Mouse (Mus musculus) erythroblast, embryonic 14.5 days (primary cell): Measurements from ENCODE around the gene Dand5.

Experiments used
- GATA1 ChIP-seq: IDR thresholded peaks from 2 replicates; pipeline ENCODE4 v1.6.1; 2012; ENCODE audit warnings: low read length, inconsistent platforms, mixed read lengths
- TAL1 ChIP-seq: IDR thresholded peaks from 3 replicates; pipeline ENCODE4 v1.6.1; 2012; ENCODE audit warnings: low read length, inconsistent platforms, mixed read lengths

DNA sequence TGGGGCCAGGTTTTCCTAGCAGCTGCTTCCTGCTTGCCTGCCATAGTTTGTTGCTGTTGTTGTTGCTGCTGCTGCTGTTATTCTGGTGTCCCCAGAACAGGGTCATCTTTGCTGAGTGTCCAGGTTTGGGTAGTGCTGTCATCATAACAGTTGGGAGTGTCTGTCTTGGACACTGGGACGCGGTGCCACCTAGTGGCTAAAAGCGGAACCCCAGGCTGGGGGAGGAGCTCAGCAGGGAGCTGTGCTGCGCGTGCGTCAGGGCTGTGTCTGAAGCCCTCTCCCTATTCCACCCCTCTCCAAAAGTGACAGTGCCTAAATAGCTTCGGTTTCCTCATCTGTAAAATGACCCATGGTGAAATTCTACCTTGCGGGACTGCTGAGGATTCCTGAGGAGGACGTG, 7.1 kb downstream of the Dand5 start:
- TF ChIP-seq GATA1 (no peak), TAL1 (no peak)
